Mouse (Mus musculus) gastrocnemius, postnatal 14 days (tissue): ENCODE results near the gene BC005537. TPM values are rescaled to one million over a fixed set of nuclear protein-coding genes. Genes with fewer than 3 reads are reported as not detected.
"Not testable (repeated sequence)": the region's sequence is repeated elsewhere in the genome, so short reads cannot be mapped to it uniquely, and the experiment has no call there.

Source experiments
- DNase-seq: peaks from one replicate; pipeline ENCODE4 v3.0.0; 2021; ENCODE audit warnings: mixed read lengths
- intact Hi-C: fragments of 180-260 bp; cut with DNase I; formaldehyde crosslinking; loops from one replicate; pipeline ENCODE4 v1.15.1; 2025; ENCODE audit warnings: low total_unique reads
- total RNA-seq, 2 experiments: library from RNA; stranded (reverse); gene quantifications; 2 replicates each; pipeline ENCODE4 v1.2.3; 2021

The BC005537 gene
- total RNA-seq, 2 experiments from 2014 or later = 49.6 to 49.9 TPM

GRCm38 (mm10) chr13:24832131-24832810 lies 30.8 kb downstream of the BC005537 start:
- DNase-seq = no peak
- intact Hi-C loops = no loop called here

- DNase-seq = no peak
- intact Hi-C loops = no loop called here
Observed at GRCm38 (mm10) chr13:24832811-24833155, 31.3 kb downstream of the BC005537 start.

DNA sequence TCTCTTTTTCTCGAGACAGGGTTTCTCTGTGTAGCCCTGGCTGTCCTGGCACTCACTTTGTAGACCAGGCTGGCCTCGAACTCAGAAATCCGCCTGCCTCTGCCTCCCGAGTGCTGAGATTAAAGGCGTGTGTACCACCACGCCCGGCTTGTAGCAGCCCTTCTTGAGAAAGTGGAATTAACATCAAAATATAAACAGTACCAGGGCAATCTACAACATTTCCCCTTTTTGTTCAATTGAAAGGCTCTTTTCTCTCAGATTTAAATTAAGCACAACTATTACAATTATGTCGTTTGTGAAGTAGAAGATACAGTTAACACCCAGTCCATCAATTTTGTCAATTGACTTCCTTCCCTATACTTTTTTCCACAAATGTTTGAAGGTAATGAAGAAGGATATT lies 36.3 kb downstream of the BC005537 start:
- DNase-seq, intact Hi-C loops: not testable (repeated sequence)

DNA sequence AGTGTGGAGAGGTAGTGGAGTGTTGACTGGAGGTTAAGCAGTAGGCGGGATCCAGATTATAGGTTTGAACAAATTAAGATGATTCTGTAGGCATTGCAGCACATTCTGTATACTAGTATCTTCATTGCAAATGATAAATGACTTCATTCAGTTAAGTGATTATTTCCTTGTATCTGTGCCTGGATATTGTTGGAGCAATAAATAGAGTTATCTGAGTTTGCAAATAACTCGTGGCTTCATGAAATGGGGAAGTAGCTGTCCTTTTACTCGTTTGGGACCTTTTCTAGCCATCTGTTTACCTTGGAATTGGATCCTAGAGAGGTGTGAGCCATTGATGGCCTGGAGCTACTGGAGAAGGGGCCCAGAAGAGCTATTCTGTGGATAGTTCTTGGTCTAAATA lies 38.4 kb downstream of the BC005537 start:
- intact Hi-C loops = no loop called here
- no peak for DNase-seq

- no peak for DNase-seq
Observed at GRCm38 (mm10) chr13:24841702-24842101, 40.2 kb downstream of the BC005537 start.

DNA sequence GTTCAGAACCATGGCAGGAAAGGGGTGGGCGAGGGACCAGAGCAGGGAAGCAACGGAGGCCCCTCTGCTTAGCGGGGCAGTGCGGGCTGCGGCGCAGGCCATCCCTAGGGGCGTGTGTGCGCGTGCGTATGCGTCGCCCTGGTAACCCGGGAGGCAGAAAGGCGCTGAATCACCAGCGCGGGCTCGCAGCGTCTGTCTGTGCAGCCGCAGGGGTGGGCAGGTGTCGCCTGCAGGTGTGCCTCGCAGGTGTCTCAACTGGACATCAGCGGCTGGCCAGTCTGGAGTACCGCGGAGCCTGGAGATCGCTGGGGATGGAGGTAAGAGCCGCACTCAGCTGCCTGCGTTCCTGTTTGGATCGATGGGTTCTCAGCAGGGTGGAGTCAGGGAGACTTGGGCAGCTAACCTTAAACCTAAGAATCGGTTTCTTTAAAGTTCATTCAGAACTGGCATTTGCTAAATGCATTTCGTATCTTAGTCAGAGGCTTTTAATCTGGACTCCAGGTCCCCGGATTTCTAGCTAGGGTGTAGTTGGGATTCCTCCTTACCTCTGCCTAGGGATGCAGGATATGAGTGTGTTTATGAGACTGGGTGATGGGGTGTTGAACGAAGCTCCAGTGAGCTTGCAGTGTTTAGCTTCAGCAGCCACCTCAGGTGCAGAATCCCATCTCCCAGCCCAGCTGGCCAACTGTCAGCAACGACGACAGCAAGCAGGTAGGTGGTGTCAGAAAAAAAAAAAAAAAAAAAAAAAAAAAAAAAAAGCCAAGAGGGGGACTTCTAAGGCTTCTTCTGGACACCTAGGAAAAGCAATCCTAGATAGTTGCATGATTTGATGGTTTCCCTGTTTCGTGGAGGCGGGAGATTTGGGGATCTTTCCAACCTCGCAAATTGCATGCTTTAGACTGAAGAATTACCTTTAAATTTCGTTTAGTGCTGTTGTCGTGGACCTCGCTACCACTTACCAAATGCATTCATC lies 43.8 kb downstream of the BC005537 start, which contains the start of gene D130043K22Rik:
Gene D130043K22Rik, plus strand, starts transcription at position 153 of the 973 bp plus-strand sequence.
- no peak for DNase-seq
- intact Hi-C loops = no loop called here

More at GRCm38 (mm10) chr13:24841702-24842101, 40.2 kb downstream of the BC005537 start:
- intact Hi-C loops = no loop called here

DNA sequence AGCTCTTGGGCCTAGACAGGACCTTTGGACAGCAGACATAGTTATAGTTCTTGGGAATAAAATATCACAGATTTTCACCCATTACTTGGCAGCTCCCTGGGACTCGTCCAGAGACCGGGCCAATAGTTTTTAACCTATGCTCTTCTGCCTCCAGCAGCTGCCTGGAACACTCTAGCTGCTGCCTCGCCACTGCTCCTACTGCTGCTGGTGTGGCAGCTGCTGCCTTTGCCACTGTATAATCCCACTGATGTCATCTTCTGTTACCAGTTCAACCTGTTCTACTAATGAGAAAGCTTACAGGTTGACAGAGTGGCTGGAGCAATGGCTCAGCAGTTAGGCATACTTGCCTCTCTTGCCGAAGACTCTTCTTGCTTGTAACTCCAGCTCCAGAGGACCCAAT lies 47.9 kb downstream of the BC005537 start:
- intact Hi-C loops = no loop called here
- no peak for DNase-seq

DNA sequence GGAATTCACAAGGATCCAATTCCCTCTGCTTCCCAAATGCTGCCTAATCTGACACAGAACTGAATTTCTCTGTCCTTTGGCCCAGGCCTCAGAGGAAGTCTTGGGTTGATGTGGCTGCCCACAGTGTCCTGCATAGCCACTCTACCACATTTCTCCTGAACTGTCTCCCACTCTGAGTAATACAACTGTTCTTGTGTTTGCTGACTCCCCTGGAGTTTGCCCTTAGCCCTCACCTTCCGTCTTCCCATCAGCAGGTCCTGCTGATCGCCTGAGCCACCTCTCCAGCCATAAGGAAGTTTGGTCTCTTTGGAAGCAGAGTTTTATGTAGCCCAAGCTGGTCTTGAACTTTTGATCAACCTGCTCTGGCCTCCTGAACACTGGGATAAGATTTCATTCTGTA lies 50.5 kb downstream of the BC005537 start:
- intact Hi-C loops = no loop called here
- DNase-seq = no peak

- intact Hi-C loops = no loop called here
- DNase-seq = no peak
Observed at GRCm38 (mm10) chr13:24852570-24852969, 51.1 kb downstream of the BC005537 start.

DNA sequence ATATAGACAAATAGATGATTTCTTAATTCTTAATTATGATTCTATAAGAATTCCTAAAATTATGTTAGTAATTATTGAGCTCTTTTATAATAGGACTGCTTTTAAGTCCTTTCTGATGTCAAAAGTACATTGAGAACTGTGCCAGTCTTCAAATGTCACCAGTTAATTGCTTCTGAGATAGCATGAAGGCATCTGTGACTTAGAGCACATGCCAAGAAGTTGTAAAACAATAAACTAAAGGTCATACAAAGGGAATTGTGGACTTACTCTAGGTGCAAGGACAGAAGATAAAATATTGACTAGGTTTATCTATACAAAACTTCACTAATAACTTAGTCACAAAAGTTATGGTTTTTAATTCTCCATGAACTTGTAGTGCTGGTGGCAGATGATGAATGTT lies 57.7 kb downstream of the BC005537 start:
- intact Hi-C loops = no loop called here
- no peak for DNase-seq

DNA sequence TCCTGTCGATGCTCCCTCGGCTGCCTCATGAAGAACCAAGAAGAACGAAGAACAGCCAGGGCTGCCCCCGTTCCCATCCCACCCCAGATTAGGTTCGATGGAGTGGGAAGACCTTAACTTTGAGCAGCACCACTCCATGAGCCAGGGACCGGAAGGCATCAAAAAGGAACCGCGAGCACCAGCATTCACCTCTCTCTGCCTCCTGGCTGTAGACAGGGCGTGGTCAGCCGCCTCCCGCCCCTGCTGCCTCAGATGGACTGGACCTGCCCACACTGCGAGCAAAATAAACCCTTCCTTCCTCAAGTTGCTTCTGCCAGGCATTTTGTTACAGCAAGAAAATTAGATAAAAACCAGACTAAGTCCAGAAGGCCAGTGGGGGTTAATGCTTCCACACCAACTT lies 59.6 kb downstream of the BC005537 start:
- intact Hi-C loops = no loop called here
- no peak for DNase-seq

- no peak for DNase-seq
- intact Hi-C loops = no loop called here
Observed at GRCm38 (mm10) chr13:24862021-24862420, 60.6 kb downstream of the BC005537 start.

DNA sequence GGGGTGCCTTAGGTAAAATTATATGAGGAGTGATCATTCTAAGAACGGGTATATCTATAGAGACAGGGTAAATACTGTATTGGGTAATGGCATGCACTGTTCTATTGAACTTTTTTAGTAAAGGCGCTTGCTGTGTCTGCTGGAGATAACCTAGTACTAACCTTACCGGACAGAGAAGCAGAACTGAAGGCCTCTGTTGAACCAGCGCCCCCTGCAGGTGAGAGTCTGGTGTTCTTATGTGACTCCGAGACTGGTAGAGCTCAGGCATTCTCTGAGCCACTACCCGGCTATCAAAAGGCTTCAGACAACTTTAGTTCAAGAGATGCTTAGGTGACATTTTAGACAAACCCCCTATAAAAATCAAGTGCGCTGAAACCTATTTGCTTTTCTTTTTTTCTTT lies 61.1 kb downstream of the BC005537 start:
- peak; percentile 20 for DNase-seq
- intact Hi-C loops = no loop called here

Other genes starting within 250 kb of the BC005537 start
- gene Ripor2, start 219.5 kb upstream of the BC005537 start, total RNA-seq = 1 to 10 TPM; 5.3 to 8.4 TPM
- gene Armh2, start 60.4 kb upstream of the BC005537 start, total RNA-seq = not detected
- 1 to 10 TPM; 2.4 to 3.1 TPM for gene Gmnn, start 39.7 kb upstream of the BC005537 start, total RNA-seq
- 100 to 1,000 TPM in 1 of 2 experiments, 10 to 100 TPM in 1; 94.2 to 119 TPM for gene Acot13, start 29.9 kb downstream of the BC005537 start, total RNA-seq
- gene Tdp2, start 30.0 kb downstream of the BC005537 start, total RNA-seq = 1 to 10 TPM; 7.3 to 9.2 TPM
- gene D130043K22Rik, start 43.5 kb downstream of the BC005537 start, total RNA-seq = not detected
- 1 to 10 TPM; 3.4 to 3.7 TPM for gene Aldh5a1, start 136.0 kb downstream of the BC005537 start, total RNA-seq
- under 1 TPM; 0.45 to 0.86 TPM for gene Gpld1, start 141.5 kb downstream of the BC005537 start, total RNA-seq
- gene Mrs2, start 218.7 kb downstream of the BC005537 start, total RNA-seq = 10 to 100 TPM; 22.2 to 22.6 TPM